Mouse (Mus musculus) inflammation-experienced regulatory T-cells, adult 16 weeks (primary cell): ENCODE data around the gene Mefv. TPM values are rescaled to one million over a fixed set of nuclear protein-coding genes. Genes with fewer than 3 reads are reported as not detected.

Experiments
- polyA plus RNA-seq: library from polyadenylated mRNA; unstranded; fragments of 100-300 nt; shearing (Covaris generic); gene quantifications from one replicate; pipeline ENCODE4 v1.2.1, GENCODE M21; 2017

Mefv gene
- 0.11 TPM for polyA plus RNA-seq

GRCm38 (mm10) chr16:3717980-3718379 is at the start of gene Mefv:
Gene Mefv (minus strand): TSS chr16:3718097.

GRCm38 (mm10) chr16:3743503-3744185 is 25.7 kb upstream of the Mefv start, which contains the start of gene Zfp263:
Gene Zfp263 (plus strand): TSS chr16:3744093.

Other genes starting within 250 kb of the Mefv start
- gene Olfr161, start 127.1 kb downstream of the Mefv start, polyA plus RNA-seq, result not detected
- gene Zfp263, start 26.0 kb upstream of the Mefv start, polyA plus RNA-seq, result 83.2 TPM
- 0.11 TPM for gene Olfr15, start 112.8 kb upstream of the Mefv start, polyA plus RNA-seq
- gene Zfp174, start 129.2 kb upstream of the Mefv start, polyA plus RNA-seq, result 1.4 TPM
- 147 TPM for gene Naa60, start 154.3 kb upstream of the Mefv start, polyA plus RNA-seq
- gene Zfp597, start 166.5 kb upstream of the Mefv start, polyA plus RNA-seq, result 16.8 TPM
- not detected for gene Gm20695, start 166.6 kb upstream of the Mefv start, polyA plus RNA-seq
- gene 1700037C18Rik, start 190.6 kb upstream of the Mefv start, polyA plus RNA-seq, result 13.3 TPM
- 40.9 TPM for gene Cluap1, start 190.7 kb upstream of the Mefv start, polyA plus RNA-seq